Mouse (Mus musculus) limb, embryonic 10.5 days (tissue): ENCODE data around the gene Rgs6. TPM values are rescaled to one million over a fixed set of nuclear protein-coding genes. Genes with fewer than 3 reads are reported as not detected.

ENCODE experiments used
- DNase-seq: peaks from one replicate; pipeline ENCODE4 v3.0.0-alpha.2; 2017; ENCODE audit warnings: low spot score
- H3K27ac ChIP-seq: fragments of 300-500 bp; sonication (generic); 2 replicates; pipeline ENCODE4 v1.5.1; 2016; ENCODE audit warnings: mild to moderate bottlenecking
- H3K27me3 ChIP-seq: fragments of 300-500 bp; sonication (generic); 2 replicates; pipeline ENCODE4 v1.6.1; 2016; ENCODE audit warnings: low read depth, mild to moderate bottlenecking; ENCODE audit not compliant: poor library complexity, severe bottlenecking
- H3K36me3 ChIP-seq: fragments of 300-500 bp; sonication (generic); 2 replicates; pipeline ENCODE4 v1.6.1; 2016; ENCODE audit warnings: mild to moderate bottlenecking, moderate library complexity
- H3K4me1 ChIP-seq: fragments of 300-500 bp; sonication (generic); 2 replicates; pipeline ENCODE4 v1.6.1; 2016
- H3K4me3 ChIP-seq: fragments of 300-500 bp; sonication (generic); 2 replicates; pipeline ENCODE4 v1.5.1; 2016; ENCODE audit warnings: mild to moderate bottlenecking, moderate library complexity
- H3K9me3 ChIP-seq: fragments of 300-500 bp; sonication (generic); replicated peaks from 2 replicates; pipeline ENCODE4 v1.6.1; 2016; ENCODE audit warnings: mild to moderate bottlenecking
- WGBS: fragments of 180-500 bp; shearing (Covaris S2); methylation state at CpG from one replicate; pipeline ENCODE4 v1.1.7; 2016; 5-methylcytosine and 5-hydroxymethylcytosine counted together
- polyA plus RNA-seq: library from polyadenylated mRNA; unstranded; fragments of >200 nt; fragmentation: Nextera tagmentation; extraction: Ambion mirVana; gene quantifications from 2 replicates; pipeline ENCODE4 v1.2.1, GENCODE M21; 2016

Gene Rgs6
- polyA plus RNA-seq, 1 experiment from 2014 or later, result not detected

GRCm38 (mm10) chr12:82731587-82731986 is 143.5 kb downstream of the Rgs6 start:
- H3K27ac ChIP-seq, result no peak overlapping the region
- no peak for DNase-seq
- 73% methylated on average over 7 of the region's 7 CpGs for WGBS

GRCm38 (mm10) chr12:82742955-82743354 is 154.9 kb downstream of the Rgs6 start:
- Histone ChIP-seq H3K4me1 (no peaks in the 10 kb centered on the region), H3K27me3 (no peaks in the 10 kb centered on the region), H3K27ac (no peak overlapping the region), H3K36me3 (no peaks in the 10 kb centered on the region), H3K4me3 (no peak overlapping the region), H3K9me3 (no peaks in the 10 kb centered on the region)
- no peak for DNase-seq
- 87% methylated on average over 3 of the region's 3 CpGs for WGBS

More at GRCm38 (mm10) chr12:82731587-82731986, 143.5 kb downstream of the Rgs6 start:
- no peak overlapping the region for H3K4me3 ChIP-seq
- H3K36me3 ChIP-seq, result no peaks in the 10 kb centered on the region
- no peaks in the 10 kb centered on the region for H3K9me3 ChIP-seq
- no peaks in the 10 kb centered on the region for H3K27me3 ChIP-seq
- H3K4me1 ChIP-seq, result no peaks in the 10 kb centered on the region

GRCm38 (mm10) chr12:82744026-82744425 is 155.9 kb downstream of the Rgs6 start:
- H3K4me3 ChIP-seq, result no peak overlapping the region
- no peak for DNase-seq
- no peaks in the 10 kb centered on the region for H3K36me3 ChIP-seq
- no peaks in the 10 kb centered on the region for H3K27me3 ChIP-seq
- H3K9me3 ChIP-seq, result no peaks in the 10 kb centered on the region
- 81% methylated on average over 3 of the region's 3 CpGs for WGBS
- no peaks in the 10 kb centered on the region for H3K4me1 ChIP-seq
- H3K27ac ChIP-seq, result no peak overlapping the region

- Histone ChIP-seq H3K4me3 (no peak overlapping the region), H3K4me1 (no peaks in the 10 kb centered on the region), H3K27ac (no peak overlapping the region), H3K36me3 (no peaks in the 10 kb centered on the region), H3K9me3 (no peaks in the 10 kb centered on the region), H3K27me3 (no peaks in the 10 kb centered on the region)
- WGBS, result 62% methylated on average over 3 of the region's 3 CpGs
- DNase-seq, result no peak
These were observed 156.7 kb downstream of the Rgs6 start for GRCm38 (mm10) chr12:82744826-82745225.

- no peaks in the 10 kb centered on the region for H3K4me1 ChIP-seq
- WGBS, result 92% methylated on average over 4 of the region's 4 CpGs
- no peaks in the 10 kb centered on the region for H3K36me3 ChIP-seq
- H3K4me3 ChIP-seq, result no peak overlapping the region
- H3K9me3 ChIP-seq, result no peaks in the 10 kb centered on the region
- H3K27ac ChIP-seq, result no peak overlapping the region
- H3K27me3 ChIP-seq, result no peaks in the 10 kb centered on the region
- DNase-seq, result no peak
These were observed 159.0 kb downstream of the Rgs6 start for GRCm38 (mm10) chr12:82747099-82747498.

GRCm38 (mm10) chr12:82751846-82752245 is 163.8 kb downstream of the Rgs6 start:
- WGBS, result 86% methylated on average over 2 of the region's 2 CpGs
- Histone ChIP-seq H3K27ac (no peak overlapping the region), H3K4me1 (no peaks in the 10 kb centered on the region), H3K4me3 (no peak overlapping the region), H3K9me3 (no peaks in the 10 kb centered on the region), H3K27me3 (no peaks in the 10 kb centered on the region), H3K36me3 (no peaks in the 10 kb centered on the region)
- no peak for DNase-seq

GRCm38 (mm10) chr12:82754501-82754900 is 166.4 kb downstream of the Rgs6 start:
- H3K27ac ChIP-seq, result no peak overlapping the region
- no peak for DNase-seq
- no peaks in the 10 kb centered on the region for H3K36me3 ChIP-seq
- no peaks in the 10 kb centered on the region for H3K4me1 ChIP-seq
- WGBS, result 48% methylated on average over 3 of the region's 3 CpGs
- H3K27me3 ChIP-seq, result no peaks in the 10 kb centered on the region
- H3K9me3 ChIP-seq, result no peaks in the 10 kb centered on the region
- no peak overlapping the region for H3K4me3 ChIP-seq

GRCm38 (mm10) chr12:82756756-82757155 is 168.7 kb downstream of the Rgs6 start:
- Histone ChIP-seq H3K36me3 (no peaks in the 10 kb centered on the region), H3K27ac (no peak overlapping the region), H3K4me3 (no peak overlapping the region), H3K27me3 (no peaks in the 10 kb centered on the region), H3K4me1 (no peaks in the 10 kb centered on the region), H3K9me3 (no peaks in the 10 kb centered on the region)
- no peak for DNase-seq
- 84% methylated on average over 6 of the region's 6 CpGs for WGBS

GRCm38 (mm10) chr12:82757367-82757766 is 169.3 kb downstream of the Rgs6 start:
- Histone ChIP-seq H3K27me3 (no peaks in the 10 kb centered on the region), H3K36me3 (no peaks in the 10 kb centered on the region), H3K4me1 (no peaks in the 10 kb centered on the region), H3K27ac (no peak overlapping the region), H3K9me3 (no peaks in the 10 kb centered on the region), H3K4me3 (no peak overlapping the region)
- no peak for DNase-seq
- 82% methylated on average over 1 of the region's 1 CpGs for WGBS

- no peaks in the 10 kb centered on the region for H3K36me3 ChIP-seq
- H3K27me3 ChIP-seq, result no peaks in the 10 kb centered on the region
- no peaks in the 10 kb centered on the region for H3K4me1 ChIP-seq
- no peak overlapping the region for H3K4me3 ChIP-seq
- H3K9me3 ChIP-seq, result no peaks in the 10 kb centered on the region
- WGBS, result 93% methylated on average over 2 of the region's 2 CpGs
- no peak for DNase-seq
- no peak overlapping the region for H3K27ac ChIP-seq
These were observed 174.0 kb downstream of the Rgs6 start for GRCm38 (mm10) chr12:82762046-82762445.

- H3K4me1 ChIP-seq, result no peaks in the 10 kb centered on the region
- no peaks in the 10 kb centered on the region for H3K27me3 ChIP-seq
- H3K9me3 ChIP-seq, result no peaks in the 10 kb centered on the region
- DNase-seq, result no peak
- no peak overlapping the region for H3K27ac ChIP-seq
- no peak overlapping the region for H3K4me3 ChIP-seq
- no peaks in the 10 kb centered on the region for H3K36me3 ChIP-seq
- WGBS, result 79% methylated on average over 3 of the region's 3 CpGs
These were observed 180.6 kb downstream of the Rgs6 start for GRCm38 (mm10) chr12:82768726-82769125.

- H3K4me3 ChIP-seq, result no peak overlapping the region
- H3K9me3 ChIP-seq, result no peaks in the 10 kb centered on the region
- no peak overlapping the region for H3K27ac ChIP-seq
- no peaks in the 10 kb centered on the region for H3K36me3 ChIP-seq
- H3K4me1 ChIP-seq, result no peaks in the 10 kb centered on the region
- DNase-seq, result no peak
- H3K27me3 ChIP-seq, result no peaks in the 10 kb centered on the region
- 91% methylated on average over 2 of the region's 2 CpGs for WGBS
These were observed 184.1 kb downstream of the Rgs6 start for GRCm38 (mm10) chr12:82772215-82772614.

GRCm38 (mm10) chr12:82774576-82774975 is 186.5 kb downstream of the Rgs6 start:
- Histone ChIP-seq H3K4me3 (no peak overlapping the region), H3K27ac (no peak overlapping the region), H3K36me3 (no peaks in the 10 kb centered on the region), H3K27me3 (no peaks in the 10 kb centered on the region), H3K9me3 (no peaks in the 10 kb centered on the region), H3K4me1 (no peaks in the 10 kb centered on the region)
- WGBS, result 94% methylated on average over 7 of the region's 7 CpGs
- DNase-seq, result no peak

GRCm38 (mm10) chr12:82776686-82777085 is 188.6 kb downstream of the Rgs6 start:
- Histone ChIP-seq H3K9me3 (no peaks in the 10 kb centered on the region), H3K4me3 (no peak overlapping the region), H3K4me1 (no peaks in the 10 kb centered on the region), H3K36me3 (no peaks in the 10 kb centered on the region), H3K27me3 (no peaks in the 10 kb centered on the region), H3K27ac (no peak overlapping the region)
- no peak for DNase-seq
- WGBS, result 86% methylated on average over 4 of the region's 4 CpGs
